Comparison of ENCODE assay signal across 11 mouse cellular contexts in the genomic region with DNA sequence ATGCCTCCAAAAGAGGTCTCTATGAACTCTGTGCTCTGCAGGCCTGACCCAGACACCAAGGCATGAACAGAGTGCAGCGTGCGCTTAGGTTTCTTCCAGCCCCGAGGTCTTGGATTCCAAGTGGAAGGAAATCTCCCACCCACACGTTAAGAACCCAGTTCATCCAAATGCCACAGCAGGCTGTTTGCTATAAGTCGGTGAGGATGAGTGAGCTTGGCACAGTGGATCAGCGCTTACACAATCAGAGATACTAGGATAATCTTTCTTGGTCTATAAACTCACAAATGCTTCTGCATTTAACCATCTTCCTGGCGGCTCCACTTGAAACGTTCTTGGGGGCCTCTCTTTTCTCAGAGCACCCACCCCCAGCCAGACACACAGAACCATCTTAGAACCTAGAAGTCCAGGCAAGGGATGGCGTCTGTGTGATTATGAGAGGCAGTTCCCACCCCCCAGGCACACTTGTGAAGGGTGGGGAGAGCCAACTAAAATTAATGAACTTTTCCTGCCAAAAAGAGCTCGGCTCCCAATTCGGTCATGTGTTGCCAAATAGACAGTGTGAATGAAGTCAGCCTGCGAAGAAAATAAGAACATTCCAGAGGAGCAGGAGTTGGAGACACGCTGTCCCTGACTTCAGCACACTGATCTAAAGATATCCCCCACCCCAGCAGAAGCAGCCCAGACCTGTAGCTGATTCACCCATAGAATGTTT.
DNase-seq lines count a peak whose midpoint lies in the region; TF ChIP-seq lines count a peak whose summit lies in the region.
"Had no signal": no experiment of that assay in that cellular context is flagged by ENCODE, and none has a peak within 500 bp of the region (broad histone marks: within the 10 kb centered on the region; RNA-seq: fewer than 3 reads in every experiment).

No protein-coding gene starts in this region.

- peak overlapping the region; percentile 2; the same call in 1 of the 2 replicates for H3K27ac ChIP-seq in gastrocnemius, adult 2 months
- H3K27ac ChIP-seq in left cerebral cortex, adult 2 months = peak overlapping the region; percentile 76
- H3K27ac ChIP-seq: heart, embryonic 13.5 days; macrophage had no signal

- no peak overlapping the region for H3K4me3 ChIP-seq in gastrocnemius, adult 2 months
- no peak overlapping the region for H3K4me3 ChIP-seq in left cerebral cortex, adult 2 months
- H3K4me3 ChIP-seq: heart, embryonic 13.5 days had no signal

- intact Hi-C loops in gastrocnemius, adult 2 months (cut with DNase I) = loop anchor here (5.0 kb wide), 1 partner anchor 121 kb away; the partner anchor contains the start of genes Apoh and Prkca
- intact Hi-C loops in left cerebral cortex, adult 2 months (cut with DNase I) = loop anchor here (1.0 to 5.0 kb wide), 4 partner anchors 44 to 122 kb away; partner anchors contain the start of genes Apoh and Prkca

- no peak for TF ChIP-seq CTCF in gastrocnemius, adult 2 months (IDR thresholded peaks at IDR 0.05)
- no peak for TF ChIP-seq CTCF in left cerebral cortex, adult 2 months (IDR thresholded peaks at IDR 0.05)

- no peak for DNase-seq in gastrocnemius, adult 2 months
- DNase-seq in gastrocnemius, postnatal 25 days = no peak
- DNase-seq in right cerebral cortex, adult 18-20 months = peak; percentile 82
- DNase-seq in right cerebral cortex, postnatal 4 days = no peak
- peak; percentile 27 to 43 for DNase-seq in left cerebral cortex, adult 2 months (ENCODE audit: extremely low spot score in 1 of 2, low spot score in 2 of 2)
- peak; percentile 89 for DNase-seq in telencephalon, adult 2 months (ENCODE audit: low read depth, low spot score)
- DNase-seq in natural killer cell, adult 2 months (ENCODE audit: low spot score in 2 of 2) = no peak
- DNase-seq in urinary bladder, postnatal 10 days (ENCODE audit: low spot score) = no peak
- DNase-seq: kidney, postnatal 10 days had no signal

Comparison
In these comparisons a context has a peak if more than half of its experiments do, and no peak if none do; other contexts are left out.
1. DNase-seq: peak in right cerebral cortex, adult 18-20 months (single experiment), left cerebral cortex, adult 2 months (2 of 2) and telencephalon, adult 2 months (single experiment); none in gastrocnemius, adult 2 months (single experiment), gastrocnemius, postnatal 25 days (single experiment), right cerebral cortex, postnatal 4 days (single experiment), natural killer cell, adult 2 months (0 of 2) and urinary bladder, postnatal 10 days (single experiment).